8 mouse cellular contexts compared by ENCODE assay signal in the genomic region with DNA sequence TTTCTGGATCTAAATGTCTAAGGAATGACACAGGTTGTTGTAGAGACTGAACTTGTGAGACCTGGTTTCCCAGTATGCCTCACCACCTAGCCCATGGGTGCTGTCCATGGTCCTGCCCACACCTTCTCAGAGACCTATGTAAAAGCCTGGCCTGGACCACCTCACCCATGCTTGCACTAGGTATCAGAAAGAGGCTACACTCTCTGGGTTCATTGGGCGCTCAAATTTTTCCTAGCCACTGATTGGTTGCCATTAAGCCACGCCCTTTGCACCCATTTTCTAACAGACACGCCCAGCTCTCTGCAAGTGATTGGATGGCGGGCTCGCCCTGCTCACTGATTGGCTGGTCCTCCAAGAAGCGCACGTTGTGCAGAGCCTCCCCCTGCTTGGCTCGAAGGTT. TPM values are rescaled to one million over a fixed set of nuclear protein-coding genes. Genes with fewer than 3 reads are reported as not detected.
DNase-seq lines count a peak whose midpoint lies in the region; ATAC-seq and TF ChIP-seq lines count a peak whose summit lies in the region.

No protein-coding gene starts in this region.

- no peak overlapping the region for H3K9ac ChIP-seq in forebrain, embryonic 13.5 days
- no peak overlapping the region for H3K9ac ChIP-seq in forebrain, embryonic 12.5 days
- H3K9ac ChIP-seq in CH12.LX (ENCODE audit: insufficient read depth, low read depth): no peak overlapping the region
- no peak overlapping the region for H3K9ac ChIP-seq in forebrain, postnatal 0 days

- no peak for ATAC-seq in forebrain, embryonic 13.5 days
- ATAC-seq in forebrain, embryonic 12.5 days (ENCODE audit: low FRiP score): no peak
- ATAC-seq in forebrain, postnatal 0 days: 0 out of 2 replicates have a peak, but pooled peaks have one; percentile 1
- ATAC-seq in inflammation-experienced regulatory T-cells, adult 6 months: no peak

- peaks cover 40% of the 10 kb centered on the region for H3K4me1 ChIP-seq in forebrain, embryonic 13.5 days
- H3K4me1 ChIP-seq in forebrain, embryonic 12.5 days: peaks cover 43% of the 10 kb centered on the region
- H3K4me1 ChIP-seq in CH12.LX (ENCODE audit: control insufficient read depth in 1 of 2, insufficient read depth in 2 of 2): peaks cover 13 to 22% of the 10 kb centered on the region in 2 experiments
- H3K4me1 ChIP-seq in forebrain, postnatal 0 days (ENCODE audit: insufficient read depth): peaks cover 5% of the 10 kb centered on the region; the same call in 1 of the 2 replicates

- H3K27me3 ChIP-seq in forebrain, embryonic 13.5 days: no peaks in the 10 kb centered on the region
- no peaks in the 10 kb centered on the region; the same call in 1 of the 2 replicates for H3K27me3 ChIP-seq in forebrain, embryonic 12.5 days
- no peaks in the 10 kb centered on the region for H3K27me3 ChIP-seq in CH12.LX (replicated peaks)
- H3K27me3 ChIP-seq in forebrain, postnatal 0 days (ENCODE audit: insufficient read depth, low read length): no peaks in the 10 kb centered on the region

- DNase-seq in CH12.LX (ENCODE audit: extremely low read depth): peak; percentile 57
- no peak for DNase-seq in forebrain, postnatal 0 days
- DNase-seq in mesoderm, embryonic 11.5 days (ENCODE audit: low read depth, low spot score): peak; percentile 77
- DNase-seq in layer of hippocampus, postnatal 36 days: no peak
- no peak for DNase-seq in gastrocnemius, postnatal 4 days (ENCODE audit: low spot score in 2 of 2)

- TF ChIP-seq CTCF in CH12.LX (conservative IDR thresholded peaks at IDR 0.05 in 1 of 2, IDR thresholded peaks at IDR 0.05 in 1 of 2; ENCODE audit: low read depth in 2 of 2, low read length in 2 of 2): no peak
- no peak for TF ChIP-seq CTCF in forebrain, postnatal 0 days (IDR thresholded peaks at IDR 0.05; ENCODE audit: low read depth)

- dilution Hi-C loops in CH12.LX (cut with MboI; ENCODE audit: extremely low pct_ligation_motif_present, extremely low pct_unique_long_range_greater_than_20kb, low sequenced_read_pairs): no loop called here

- WGBS in forebrain, embryonic 13.5 days: 59% methylated on average over 8 of the region's 8 CpGs
- WGBS in forebrain, embryonic 12.5 days: 52% methylated on average over 8 of the region's 8 CpGs
- WGBS in forebrain, postnatal 0 days: 53% methylated on average over 8 of the region's 8 CpGs

- no peak for TF ChIP-seq EP300 in CH12.LX (IDR thresholded peaks at IDR 0.05; ENCODE audit: low read length)

- peak overlapping the region; percentile 92 for H3K4me3 ChIP-seq in forebrain, embryonic 13.5 days
- no peak overlapping the region; the same call in 1 of the 2 replicates for H3K4me3 ChIP-seq in forebrain, embryonic 12.5 days (replicated peaks)
- no peak overlapping the region for H3K4me3 ChIP-seq in CH12.LX (replicated peaks in 1 of 3; ENCODE audit: low read depth in 2 of 3, low read length in 2 of 3, poor library complexity in 1 of 3)
- no peak overlapping the region for H3K4me3 ChIP-seq in forebrain, postnatal 0 days (ENCODE audit: low read depth, low read length)

- H3K27ac ChIP-seq in forebrain, embryonic 13.5 days: no peak overlapping the region
- H3K27ac ChIP-seq in forebrain, embryonic 12.5 days: no peak overlapping the region
- no peak overlapping the region for H3K27ac ChIP-seq in CH12.LX (ENCODE audit: insufficient read depth, low read depth)
- H3K27ac ChIP-seq in forebrain, postnatal 0 days (ENCODE audit: low read depth, low read length): no peak overlapping the region

- H3K9me3 ChIP-seq in forebrain, embryonic 13.5 days (replicated peaks): no peaks in the 10 kb centered on the region
- H3K9me3 ChIP-seq in forebrain, embryonic 12.5 days: no peaks in the 10 kb centered on the region
- no peaks in the 10 kb centered on the region for H3K9me3 ChIP-seq in CH12.LX (replicated peaks; ENCODE audit: low read length)
- no peaks in the 10 kb centered on the region for H3K9me3 ChIP-seq in forebrain, postnatal 0 days (ENCODE audit: low read length)

- TF ChIP-seq RAD21 in CH12.LX (IDR thresholded peaks at IDR 0.05; ENCODE audit: low read depth, low read length): no peak

- in situ Hi-C loops in CH12.LX (cut with MboI; ENCODE audit: low pct_ligation_motif_present, low pct_unique_long_range_greater_than_20kb, low sequenced_read_pairs): no loop called here

- 0 out of 2 replicates have a peak, but pooled peaks cover 1% of the 10 kb centered on the region for H3K79me2 ChIP-seq in CH12.LX (replicated peaks; ENCODE audit: control insufficient read depth, extremely low read depth, insufficient read depth, poor library complexity, severe bottlenecking)

- H3K4me2 ChIP-seq in forebrain, embryonic 13.5 days: peak overlapping the region; percentile 83; the same call in 1 of the 2 replicates
- H3K4me2 ChIP-seq in forebrain, embryonic 12.5 days: no peak overlapping the region
- no peak overlapping the region for H3K4me2 ChIP-seq in CH12.LX (ENCODE audit: insufficient read depth, low read depth, poor library complexity, severe bottlenecking)
- no peak overlapping the region for H3K4me2 ChIP-seq in forebrain, postnatal 0 days (ENCODE audit: low read depth)

- no peak for TF ChIP-seq POLR2A in CH12.LX (IDR thresholded peaks at IDR 0.05; ENCODE audit: low read depth, low read length)

- peaks cover 56% of the 10 kb centered on the region for H3K36me3 ChIP-seq in forebrain, embryonic 13.5 days (ENCODE audit: poor library complexity, severe bottlenecking)
- H3K36me3 ChIP-seq in forebrain, embryonic 12.5 days (replicated peaks): peaks cover 59% of the 10 kb centered on the region
- H3K36me3 ChIP-seq in CH12.LX (replicated peaks in 1 of 2; ENCODE audit: control insufficient read depth in 1 of 2, insufficient read depth in 1 of 2, low read length in 1 of 2): peaks cover 0 to 14% of the 10 kb centered on the region in 2 experiments
- H3K36me3 ChIP-seq in forebrain, postnatal 0 days (ENCODE audit: insufficient read depth): peaks cover 43% of the 10 kb centered on the region

RNA-seq across cellular contexts. Expression of gene Ano8, which starts 1.8 kb away (rescaled TPM):
- 4.0 and 4.5 TPM in 2 replicates for polyA plus RNA-seq in forebrain, embryonic 13.5 days (2015; fragmentation: Nextera tagmentation; extraction: Ambion mirVana)
- 11.1 and 13.4 TPM in 2 replicates for polyA plus RNA-seq in forebrain, embryonic 12.5 days (2016; fragmentation: Nextera tagmentation; extraction: Ambion mirVana)
- total RNA-seq in CH12.LX (2012; rRNA removed): 5.5 and 6.7 TPM in 2 replicates
- total RNA-seq in CH12.LX (2014; rRNA removed): 1.8 and 1.9 TPM in 2 replicates
- polyA plus RNA-seq in CH12.LX (2012; ENCODE audit: insufficient read length, low read depth): 1.8 and 2.1 TPM in 2 replicates
- 76.5 and 82.2 TPM in 2 replicates for total RNA-seq in forebrain, postnatal 0 days (2014; rRNA removed)
- polyA plus RNA-seq in forebrain, postnatal 0 days (2015; fragmentation: Nextera tagmentation; extraction: Ambion mirVana): 5.9 and 7.7 TPM in 2 replicates
- total RNA-seq in layer of hippocampus, postnatal 36 days (2021): 10 to 100 TPM; 54.3 to 55.1 TPM
- 10 to 100 TPM; 20.8 to 25.3 TPM for total RNA-seq in gastrocnemius, postnatal 4 days (2021)
- polyA plus RNA-seq in inflammation-experienced regulatory T-cells, adult 6 months (2017; shearing (Covaris generic)): under 1 TPM in 2 of 3 experiments, not detected in 1; 0.11 to 0.31 TPM

RNA-seq across cellular contexts. Expression of gene Gtpbp3, which starts 4.0 kb away (rescaled TPM):
- polyA plus RNA-seq in forebrain, embryonic 13.5 days (2015; fragmentation: Nextera tagmentation; extraction: Ambion mirVana): 13.4 TPM in 2 replicates
- 12.6 and 15.1 TPM in 2 replicates for polyA plus RNA-seq in forebrain, embryonic 12.5 days (2016; fragmentation: Nextera tagmentation; extraction: Ambion mirVana)
- total RNA-seq in CH12.LX (2012; rRNA removed): 26.7 and 29.0 TPM in 2 replicates
- total RNA-seq in CH12.LX (2014; rRNA removed): 19.5 and 20.7 TPM in 2 replicates
- 17.4 and 21.6 TPM in 2 replicates for polyA plus RNA-seq in CH12.LX (2012; ENCODE audit: insufficient read length, low read depth)
- 23.6 and 33.6 TPM in 2 replicates for total RNA-seq in forebrain, postnatal 0 days (2014; rRNA removed)
- polyA plus RNA-seq in forebrain, postnatal 0 days (2015; fragmentation: Nextera tagmentation; extraction: Ambion mirVana): 6.9 and 9.4 TPM in 2 replicates
- total RNA-seq in layer of hippocampus, postnatal 36 days (2021): 10 to 100 TPM; 31.7 to 33.3 TPM
- 10 to 100 TPM; 17.8 to 19.1 TPM for total RNA-seq in gastrocnemius, postnatal 4 days (2021)
- 1 to 10 TPM; 2.6 to 6.5 (median 3.4) TPM for polyA plus RNA-seq in inflammation-experienced regulatory T-cells, adult 6 months (2017; shearing (Covaris generic))

RNA-seq across cellular contexts. Expression of gene Dda1, which starts 14.9 kb away (rescaled TPM):
- 185 and 193 TPM in 2 replicates for polyA plus RNA-seq in forebrain, embryonic 13.5 days (2015; fragmentation: Nextera tagmentation; extraction: Ambion mirVana)
- 146 and 155 TPM in 2 replicates for polyA plus RNA-seq in forebrain, embryonic 12.5 days (2016; fragmentation: Nextera tagmentation; extraction: Ambion mirVana)
- total RNA-seq in CH12.LX (2012; rRNA removed): 59.3 and 62.8 TPM in 2 replicates
- 49.8 and 57.4 TPM in 2 replicates for total RNA-seq in CH12.LX (2014; rRNA removed)
- 65.8 and 78.1 TPM in 2 replicates for polyA plus RNA-seq in CH12.LX (2012; ENCODE audit: insufficient read length, low read depth)
- total RNA-seq in forebrain, postnatal 0 days (2014; rRNA removed): 179 and 184 TPM in 2 replicates
- 274 and 283 TPM in 2 replicates for polyA plus RNA-seq in forebrain, postnatal 0 days (2015; fragmentation: Nextera tagmentation; extraction: Ambion mirVana)
- 10 to 100 TPM; 87.6 to 93.5 TPM for total RNA-seq in layer of hippocampus, postnatal 36 days (2021)
- 10 to 100 TPM; 40.3 to 44.2 TPM for total RNA-seq in gastrocnemius, postnatal 4 days (2021)
- 10 to 100 TPM; 24.3 to 40.4 (median 25.5) TPM for polyA plus RNA-seq in inflammation-experienced regulatory T-cells, adult 6 months (2017; shearing (Covaris generic))

RNA-seq across cellular contexts. Expression of gene Mrpl34, which starts 19.2 kb away (rescaled TPM):
- 212 and 245 TPM in 2 replicates for polyA plus RNA-seq in forebrain, embryonic 13.5 days (2015; fragmentation: Nextera tagmentation; extraction: Ambion mirVana)
- 207 and 219 TPM in 2 replicates for polyA plus RNA-seq in forebrain, embryonic 12.5 days (2016; fragmentation: Nextera tagmentation; extraction: Ambion mirVana)
- total RNA-seq in CH12.LX (2012; rRNA removed) (150 and 180 TPM in 2 replicates), CH12.LX (2014; rRNA removed) (80.1 and 94.4 TPM in 2 replicates)
- polyA plus RNA-seq in CH12.LX (2012; ENCODE audit: insufficient read length, low read depth): 123 and 133 TPM in 2 replicates
- 75.0 and 80.5 TPM in 2 replicates for total RNA-seq in forebrain, postnatal 0 days (2014; rRNA removed)
- polyA plus RNA-seq in forebrain, postnatal 0 days (2015; fragmentation: Nextera tagmentation; extraction: Ambion mirVana): 145 and 184 TPM in 2 replicates
- total RNA-seq in layer of hippocampus, postnatal 36 days (2021): 10 to 100 TPM; 49.6 to 52.1 TPM
- total RNA-seq in gastrocnemius, postnatal 4 days (2021): 10 to 100 TPM; 29.0 to 34.4 TPM
- polyA plus RNA-seq in inflammation-experienced regulatory T-cells, adult 6 months (2017; shearing (Covaris generic)): 10 to 100 TPM; 68.3 to 83.2 (median 80.6) TPM

RNA-seq across cellular contexts. Expression of gene Abhd8, which starts 20.5 kb away (rescaled TPM):
- 93.9 and 95.7 TPM in 2 replicates for polyA plus RNA-seq in forebrain, embryonic 13.5 days (2015; fragmentation: Nextera tagmentation; extraction: Ambion mirVana)
- polyA plus RNA-seq in forebrain, embryonic 12.5 days (2016; fragmentation: Nextera tagmentation; extraction: Ambion mirVana): 99.3 and 99.8 TPM in 2 replicates
- total RNA-seq in CH12.LX (2012; rRNA removed) (28.2 and 33.2 TPM in 2 replicates), CH12.LX (2014; rRNA removed) (8.5 and 8.9 TPM in 2 replicates)
- polyA plus RNA-seq in CH12.LX (2012; ENCODE audit: insufficient read length, low read depth): 5.2 and 6.0 TPM in 2 replicates
- total RNA-seq in forebrain, postnatal 0 days (2014; rRNA removed): 187 and 210 TPM in 2 replicates
- polyA plus RNA-seq in forebrain, postnatal 0 days (2015; fragmentation: Nextera tagmentation; extraction: Ambion mirVana): 168 and 169 TPM in 2 replicates
- total RNA-seq in layer of hippocampus, postnatal 36 days (2021): 100 to 1,000 TPM; 274 to 278 TPM
- 10 to 100 TPM; 47.1 to 47.3 TPM for total RNA-seq in gastrocnemius, postnatal 4 days (2021)
- 10 to 100 TPM; 21.0 to 24.0 (median 23.1) TPM for polyA plus RNA-seq in inflammation-experienced regulatory T-cells, adult 6 months (2017; shearing (Covaris generic))

Comparison
In these comparisons a context has a peak if more than half of its experiments do, and no peak if none do; other contexts are left out.
1. DNase-seq: peak in CH12.LX (single experiment) and mesoderm, embryonic 11.5 days (single experiment); none in forebrain, postnatal 0 days (single experiment), layer of hippocampus, postnatal 36 days (0 of 2) and gastrocnemius, postnatal 4 days (0 of 2).